Mouse (Mus musculus) granulocyte monocyte progenitor cell, adult 5-6 weeks (primary cell): Measurements from ENCODE around the gene Lgr4. TPM values are rescaled to one million over a fixed set of nuclear protein-coding genes. Genes with fewer than 3 reads are reported as not detected.
A peak's percentile ranks its signal among the peaks of the same experiment; 100 is the strongest.

Experiments
- ATAC-seq: replicated peaks from 2 replicates; pipeline ENCODE4 v1.8.0; 2016; ENCODE audit warnings: mild to moderate bottlenecking, moderate TSS enrichment, inconsistent platforms; ENCODE audit not compliant: poor library complexity, severe bottlenecking
- total RNA-seq, 2 experiments: library from RNA; stranded (forward) in 1 of 2; stranded (reverse) in 1 of 2; fragments of 200-712, 200-1000 nt in 1 of 2; fragments of >200 nt in 1 of 2; fragmentation: Nextera tagmentation in 1 of 2; gene quantifications; 2 replicates each; pipeline ENCODE4 v1.2.3; 2014 to 2017

The Lgr4 gene
- total RNA-seq, 2 experiments from 2014 or later, result 0.72 to 0.80 TPM

- ATAC-seq, result no peak
These were observed 3.0 kb downstream of the Lgr4 start for GRCm38 (mm10) chr2:109920471-109920870.

DNA sequence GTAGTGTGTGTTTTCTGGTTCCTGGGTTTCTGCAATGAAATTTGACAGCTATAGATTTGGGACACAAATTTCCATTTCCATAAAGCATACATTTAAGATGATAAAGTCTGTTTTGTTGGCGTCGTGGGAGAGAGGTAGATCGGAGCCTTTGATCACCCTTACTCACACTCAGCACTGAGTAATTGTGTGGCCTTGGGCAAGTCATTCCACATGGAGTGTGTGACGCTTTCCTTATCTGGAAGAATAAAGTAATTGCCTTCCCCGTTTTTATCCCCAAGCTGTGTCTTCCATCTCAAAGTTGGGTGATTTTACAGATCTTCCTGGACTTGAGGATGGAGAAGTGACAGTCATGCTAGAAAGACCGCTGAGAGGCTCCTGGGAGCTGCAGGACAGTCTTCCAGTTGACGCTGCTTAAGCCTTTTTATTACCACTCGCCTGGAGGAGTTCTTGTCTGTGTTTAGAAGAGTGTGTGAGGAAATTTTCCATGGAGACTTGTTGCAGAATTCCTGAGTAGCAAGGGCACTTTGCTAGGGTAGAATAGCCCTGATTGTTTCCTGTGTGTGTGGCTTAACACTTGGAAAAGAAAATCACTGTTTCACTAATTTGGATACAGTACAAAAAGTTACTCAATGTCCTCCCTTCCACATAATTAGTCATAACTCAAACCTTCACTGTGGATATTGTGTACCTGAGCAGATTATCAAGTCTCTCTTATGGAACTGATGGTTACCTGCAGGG is 4.0 kb downstream of the Lgr4 start:
- ATAC-seq, result no peak

DNA sequence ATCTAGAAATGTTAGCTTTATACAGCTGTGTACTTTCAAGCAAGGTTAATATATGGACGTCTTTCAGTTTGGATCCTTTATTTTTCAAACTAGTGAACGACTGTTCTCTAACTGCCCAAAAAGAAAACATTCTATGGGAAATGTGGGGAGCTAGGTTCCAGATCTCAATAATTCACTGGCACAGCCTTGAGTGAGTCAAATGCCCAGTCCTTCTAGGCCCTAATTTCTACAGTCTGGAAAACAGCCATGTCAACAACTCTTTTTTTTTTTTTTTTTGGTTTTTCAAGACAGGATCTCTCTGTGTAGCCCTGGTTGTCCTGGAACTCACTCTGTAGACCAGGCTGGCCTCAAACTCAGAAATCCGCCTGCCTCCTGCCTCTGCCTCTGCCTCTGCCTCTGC is 4.9 kb downstream of the Lgr4 start:
- no peak for ATAC-seq

DNA sequence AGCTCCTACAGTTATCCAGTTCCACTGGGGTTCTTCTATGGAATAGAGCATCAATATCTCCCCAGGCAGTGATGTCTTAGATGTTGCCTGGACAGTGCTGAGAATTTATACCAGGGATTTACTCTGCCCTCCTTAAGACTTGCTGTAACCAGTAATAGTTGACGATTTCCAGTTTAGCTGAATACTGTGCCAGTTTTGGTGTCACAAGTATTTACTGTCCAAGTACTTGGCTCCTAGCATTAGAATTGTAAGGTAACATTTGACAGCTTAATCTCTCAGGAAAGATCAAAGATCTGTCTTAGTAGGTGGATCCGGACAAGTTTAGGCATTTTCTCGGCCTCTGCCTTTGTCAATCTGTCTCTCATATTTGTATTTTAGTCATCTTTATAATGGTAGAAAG is 5.6 kb downstream of the Lgr4 start:
- no peak for ATAC-seq

DNA sequence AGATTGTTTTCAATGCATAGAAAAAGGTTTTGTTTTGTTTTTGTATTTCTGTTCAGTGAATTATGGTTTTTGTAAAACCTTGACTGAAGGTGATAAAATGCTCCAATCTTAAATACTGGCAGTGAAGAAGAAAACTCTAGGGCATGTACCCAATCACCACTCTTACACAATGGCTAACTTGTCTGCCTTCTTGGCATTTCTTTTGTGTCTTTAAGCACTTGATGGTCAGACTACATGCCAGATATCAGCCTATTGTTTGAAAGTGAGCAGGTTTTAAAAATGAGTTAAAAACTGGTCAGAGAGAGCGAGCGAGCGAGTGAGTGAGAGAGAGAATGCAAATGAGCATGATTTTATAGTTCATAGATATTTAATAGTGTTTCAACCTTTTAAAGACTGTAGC is 6.5 kb downstream of the Lgr4 start:
- no peak for ATAC-seq

DNA sequence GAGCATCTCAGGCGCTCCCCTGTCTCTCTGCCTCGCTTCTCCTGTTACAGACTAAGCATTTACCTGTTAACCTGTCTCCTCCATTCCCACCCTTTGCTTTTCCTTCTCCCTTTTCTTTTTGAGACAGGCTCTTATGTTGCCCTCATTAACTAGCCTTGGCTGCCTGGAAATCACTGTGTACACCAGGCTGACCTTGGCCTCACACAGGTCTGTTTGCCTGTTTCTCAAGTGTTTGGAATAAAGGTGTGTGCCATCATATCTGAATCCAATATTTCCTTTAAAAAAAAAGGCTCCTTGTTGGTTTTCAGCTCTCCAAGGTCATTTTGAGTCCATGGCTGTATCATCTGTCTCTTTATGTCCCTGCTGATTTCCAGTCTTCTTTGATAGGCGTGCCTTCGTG is 9.5 kb downstream of the Lgr4 start:
- ATAC-seq, result no peak

GRCm38 (mm10) chr2:109927446-109927845 is 10.0 kb downstream of the Lgr4 start:
- ATAC-seq, result no peak

DNA sequence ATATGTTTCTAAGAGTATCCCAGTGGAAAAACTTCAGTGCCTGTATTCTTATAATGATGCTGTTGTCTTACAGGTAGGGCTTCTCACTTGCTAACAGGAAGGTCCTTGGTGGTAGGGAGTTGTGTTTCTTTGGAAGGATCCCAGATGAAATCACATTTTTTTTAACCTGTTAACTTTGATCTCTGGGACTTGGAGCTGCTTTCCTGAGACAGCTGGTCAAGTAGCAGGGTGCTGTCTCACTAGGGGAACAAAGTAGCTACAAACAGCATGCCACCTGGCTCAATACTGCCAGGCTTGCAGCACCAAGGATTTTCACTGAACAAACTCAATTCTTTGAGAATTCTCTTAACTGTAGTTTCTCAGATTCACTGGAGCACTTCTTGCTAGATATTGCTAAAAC is 10.4 kb downstream of the Lgr4 start:
- no peak for ATAC-seq

DNA sequence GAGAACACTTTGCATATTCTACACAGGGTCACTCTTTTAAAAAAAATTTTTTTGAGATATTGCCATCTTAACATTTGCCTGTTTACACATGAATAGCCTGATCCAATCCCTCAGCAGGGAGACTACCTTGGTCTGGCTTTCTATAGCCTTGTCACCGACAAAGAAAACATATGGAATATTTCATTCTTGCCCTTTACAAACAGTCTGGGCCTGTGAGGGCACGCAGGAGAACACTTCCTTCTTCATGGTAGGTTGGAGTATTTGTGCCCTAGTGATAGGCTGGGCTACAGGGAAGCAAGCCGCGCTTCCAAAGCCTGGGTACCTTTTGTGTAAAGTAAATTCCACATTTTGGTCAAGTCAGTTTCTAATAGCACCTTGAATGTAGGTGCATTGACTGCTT is 11.3 kb downstream of the Lgr4 start:
- no peak for ATAC-seq

DNA sequence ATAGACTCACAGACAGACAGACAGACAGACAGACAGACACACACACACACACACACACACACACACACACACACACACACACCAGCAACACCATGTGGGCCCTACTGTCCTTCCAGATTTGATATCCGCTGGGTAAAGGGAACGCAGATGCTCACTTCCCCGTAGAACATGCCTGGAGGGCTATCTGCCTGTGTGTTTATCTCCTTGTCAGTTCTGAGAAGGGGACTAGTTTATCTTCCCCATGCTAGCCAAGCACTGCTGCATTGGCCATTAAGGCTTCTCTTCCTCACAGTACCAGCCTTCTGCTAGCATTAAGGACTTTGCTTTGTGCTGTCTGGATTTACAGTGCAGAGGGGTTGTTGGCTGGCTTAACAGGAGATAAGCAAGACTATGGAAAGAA is 11.8 kb downstream of the Lgr4 start:
- no peak for ATAC-seq

- ATAC-seq, result no peak
These were observed 12.9 kb downstream of the Lgr4 start for GRCm38 (mm10) chr2:109930366-109930765.

GRCm38 (mm10) chr2:109930771-109931170 is 13.3 kb downstream of the Lgr4 start:
- ATAC-seq, result no peak

- ATAC-seq, result peak; percentile 81
These were observed 14.7 kb downstream of the Lgr4 start for GRCm38 (mm10) chr2:109931978-109932780.

- no peak for ATAC-seq
These were observed 15.7 kb downstream of the Lgr4 start for GRCm38 (mm10) chr2:109933151-109933550.

DNA sequence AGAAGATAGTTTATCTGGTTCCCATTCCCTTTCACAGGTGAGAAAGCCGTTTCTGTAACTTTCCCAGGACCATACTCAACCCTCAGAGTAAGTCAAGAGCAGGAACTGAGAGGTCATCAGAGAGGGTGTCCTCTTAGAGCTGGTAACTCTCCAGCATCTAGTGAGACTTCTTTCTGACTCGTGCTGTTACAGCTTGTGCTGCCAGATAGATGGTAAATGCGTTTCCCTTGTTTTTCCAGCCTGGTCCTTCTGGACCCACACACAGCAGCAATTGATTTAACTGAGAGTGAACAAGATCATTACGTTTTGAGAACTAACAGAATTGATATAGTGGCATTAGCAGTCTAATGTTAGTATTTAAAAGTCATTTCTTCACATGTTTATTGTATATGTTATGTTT is 16.6 kb downstream of the Lgr4 start:
- ATAC-seq, result no peak

GRCm38 (mm10) chr2:109935194-109935593 is 17.7 kb downstream of the Lgr4 start:
- ATAC-seq, result no peak

GRCm38 (mm10) chr2:109935754-109936409 is 18.4 kb downstream of the Lgr4 start:
- peak; percentile 51 for ATAC-seq

GRCm38 (mm10) chr2:109936410-109936755 is 18.9 kb downstream of the Lgr4 start:
- ATAC-seq, result no peak

- ATAC-seq, result no peak
These were observed 24.6 kb downstream of the Lgr4 start for GRCm38 (mm10) chr2:109941973-109942444.

DNA sequence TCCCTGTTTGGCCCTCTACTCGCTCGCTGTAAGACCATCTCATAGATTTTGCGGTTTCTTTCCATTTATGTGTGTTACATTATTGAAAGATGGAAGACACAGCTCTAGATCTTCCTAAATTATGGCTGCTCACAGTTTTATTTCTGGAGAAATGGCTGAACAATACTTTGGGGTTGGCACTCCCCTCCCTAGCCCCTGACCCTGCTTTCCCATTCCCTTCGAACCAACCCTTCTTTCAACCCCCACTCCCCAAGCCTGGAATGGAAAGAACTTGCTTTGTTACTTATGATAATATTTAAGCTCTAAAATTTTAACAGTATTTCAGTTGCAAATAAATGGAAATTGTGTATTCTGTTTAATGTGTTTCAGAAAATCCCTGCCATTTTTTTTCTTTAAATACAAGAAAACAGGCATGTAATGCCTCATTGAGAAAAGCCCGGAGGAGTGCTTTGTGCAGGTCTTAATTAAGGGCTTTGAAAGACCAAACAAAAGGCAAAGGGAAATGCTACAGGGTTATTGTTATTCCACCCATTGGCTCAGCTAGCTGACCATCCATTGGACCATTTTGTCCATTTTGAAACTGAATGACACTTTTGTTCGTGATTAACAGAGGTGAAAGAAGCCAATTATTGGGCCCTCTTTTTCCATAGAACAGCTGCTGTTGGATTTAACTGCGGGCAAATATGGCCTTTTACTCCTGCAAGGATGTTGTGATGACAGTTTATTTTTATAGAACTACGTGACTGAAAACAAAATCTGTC is 25.5 kb downstream of the Lgr4 start:
- ATAC-seq, result no peak

DNA sequence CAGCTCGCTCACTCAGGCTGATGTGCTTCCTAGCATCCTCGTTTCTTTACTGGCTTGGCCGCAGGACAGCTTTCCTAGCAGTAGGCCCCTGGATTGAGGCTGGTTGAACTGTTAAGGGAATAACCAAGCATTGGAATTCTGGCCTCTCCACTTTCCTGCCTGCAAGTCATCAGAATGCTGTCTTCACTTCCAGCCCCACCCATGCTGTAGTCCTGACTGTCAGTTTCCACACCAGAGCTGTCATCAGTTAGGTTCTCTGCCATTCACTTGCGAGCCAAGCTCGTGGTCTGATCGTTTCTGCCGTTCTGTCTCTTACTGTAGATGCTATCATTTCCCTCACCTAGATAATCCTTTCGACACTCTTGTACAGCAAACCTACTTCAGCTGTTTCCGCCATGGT is 27.5 kb downstream of the Lgr4 start:
- ATAC-seq, result no peak; the same call in 1 of the 2 replicates
